Mouse (Mus musculus): ENCODE results near the gene Snhg11.

- TF ChIP-seq POLR2AphosphoS5 (IDR thresholded peaks at IDR 0.05; ENCODE audit: insufficient replicate concordance, low read depth, low read length) = no peak
- TF ChIP-seq GATA1 (IDR thresholded peaks at IDR 0.05; ENCODE audit: borderline replicate concordance, low read length) = no peak
- TF ChIP-seq CTCF (IDR thresholded peaks at IDR 0.05; ENCODE audit: low read depth, low read length) = no peak
- no peak for TF ChIP-seq TAL1 (conservative IDR thresholded peaks at IDR 0.05; ENCODE audit: low read depth, low read length)
- no peak for TF ChIP-seq GATA2 (IDR thresholded peaks at IDR 0.05; ENCODE audit: borderline replicate concordance, low read depth, low read length)
Measured at GRCm38 (mm10) chr2:158415826-158416225, 40.4 kb downstream of the Snhg11 start.
